7 mouse cellular contexts compared by ENCODE assay signal in genomic region chr5:113132635-113133041, GRCm38 (mm10). TPM values are rescaled to one million over a fixed set of nuclear protein-coding genes. Genes with fewer than 3 reads are reported as not detected.
DNase-seq lines count a peak whose midpoint lies in the region; ATAC-seq and TF ChIP-seq lines count a peak whose summit lies in the region.

No protein-coding gene starts in this region.

- H3K4me3 ChIP-seq in forebrain, embryonic 10.5 days, result peak overlapping the region; percentile 7; the same call in 1 of the 2 replicates
- H3K4me3 ChIP-seq in heart, embryonic 15.5 days, result no peak overlapping the region
- H3K4me3 ChIP-seq in kidney, postnatal 0 days (replicated peaks; ENCODE audit: low read depth, low read length), result no peak overlapping the region

- peaks cover 70% of the 10 kb centered on the region for H3K4me1 ChIP-seq in forebrain, embryonic 10.5 days
- peaks cover 72% of the 10 kb centered on the region for H3K4me1 ChIP-seq in heart, embryonic 15.5 days (replicated peaks)
- peaks cover 16% of the 10 kb centered on the region; the same call in 1 of the 2 replicates for H3K4me1 ChIP-seq in kidney, postnatal 0 days (replicated peaks; ENCODE audit: insufficient read depth, low read length)

- H3K9ac ChIP-seq in heart, embryonic 15.5 days, result peak overlapping the region; percentile 32; the same call in 1 of the 2 replicates
- peak overlapping the region; percentile 48; the same call in 1 of the 2 replicates for H3K9ac ChIP-seq in kidney, postnatal 0 days (ENCODE audit: low read depth, low read length)

- H3K27me3 ChIP-seq in forebrain, embryonic 10.5 days (ENCODE audit: poor library complexity, severe bottlenecking), result peaks cover 19% of the 10 kb centered on the region
- H3K27me3 ChIP-seq in heart, embryonic 15.5 days, result no peaks in the 10 kb centered on the region
- H3K27me3 ChIP-seq in kidney, postnatal 0 days (ENCODE audit: insufficient read depth, low read length), result no peaks in the 10 kb centered on the region

- WGBS in forebrain, embryonic 10.5 days, result 39% methylated on average over 13 of the region's 13 CpGs
- WGBS in heart, embryonic 15.5 days, result 45% methylated on average over 13 of the region's 13 CpGs
- 39% methylated on average over 13 of the region's 13 CpGs for WGBS in kidney, postnatal 0 days

- H3K36me3 ChIP-seq in forebrain, embryonic 10.5 days (replicated peaks), result no peaks in the 10 kb centered on the region
- H3K36me3 ChIP-seq in heart, embryonic 15.5 days, result no peaks in the 10 kb centered on the region; the same call in 1 of the 2 replicates
- H3K36me3 ChIP-seq in kidney, postnatal 0 days (ENCODE audit: insufficient read depth, low read length), result no peaks in the 10 kb centered on the region

- H3K9me3 ChIP-seq in forebrain, embryonic 10.5 days, result no peaks in the 10 kb centered on the region
- H3K9me3 ChIP-seq in heart, embryonic 15.5 days (replicated peaks), result no peaks in the 10 kb centered on the region
- no peaks in the 10 kb centered on the region for H3K9me3 ChIP-seq in kidney, postnatal 0 days (replicated peaks; ENCODE audit: low read length)

- TF ChIP-seq CTCF in kidney, postnatal 0 days (IDR thresholded peaks at IDR 0.05; ENCODE audit: low read depth), result no peak; the same call in 1 of the 2 replicates

- DNase-seq in forebrain, embryonic 10.5 days (ENCODE audit: extremely low spot score, low spot score), result peak; percentile 47
- peak; percentile 70 for DNase-seq in kidney, postnatal 0 days (ENCODE audit: low spot score)
- DNase-seq in lung, postnatal 4 days, result peak; percentile 59 to 78
- DNase-seq in thymus, postnatal 14 days, result no peak
- DNase-seq in urinary bladder, postnatal 25 days (ENCODE audit: low spot score), result no peak
- no peak for DNase-seq in adrenal gland, postnatal 10 days

- peak overlapping the region; percentile 95 for H3K27ac ChIP-seq in forebrain, embryonic 10.5 days
- peak overlapping the region; percentile 96 for H3K27ac ChIP-seq in heart, embryonic 15.5 days
- H3K27ac ChIP-seq in kidney, postnatal 0 days, result peak overlapping the region; percentile 90

- peak; percentile 19 for ATAC-seq in heart, embryonic 15.5 days (replicated peaks; ENCODE audit: insufficient number of reproducible peaks, insufficient read depth, low FRiP score, low read depth)
- no peak for ATAC-seq in kidney, postnatal 0 days (replicated peaks; ENCODE audit: low FRiP score, low read depth)

- H3K4me2 ChIP-seq in heart, embryonic 15.5 days, result no peak overlapping the region; the same call in 1 of the 2 replicates
- H3K4me2 ChIP-seq in kidney, postnatal 0 days (ENCODE audit: low read length), result no peak overlapping the region

RNA-seq across cellular contexts. Expression of gene Crybb3, which starts 51.3 kb away (rescaled TPM):
- polyA plus RNA-seq in forebrain, embryonic 10.5 days (2016; fragmentation: Nextera tagmentation; extraction: Ambion mirVana), result 1.0 TPM in 2 replicates
- polyA plus RNA-seq in heart, embryonic 15.5 days (2015; fragmentation: Nextera tagmentation; extraction: Ambion mirVana), result 0.83 and 1.5 TPM in 2 replicates
- polyA plus RNA-seq in kidney, postnatal 0 days (2015; fragmentation: Nextera tagmentation; extraction: Ambion mirVana), result 0.71 and 1.1 TPM in 2 replicates
- total RNA-seq in adrenal gland, postnatal 10 days (2021), result 1 to 10 TPM; 1.1 to 1.5 TPM

Comparison
In these comparisons a context has a peak if more than half of its experiments do, and no peak if none do; other contexts are left out.
1. DNase-seq: peak in forebrain, embryonic 10.5 days (single experiment), kidney, postnatal 0 days (single experiment) and lung, postnatal 4 days (2 of 2); none in thymus, postnatal 14 days (single experiment), urinary bladder, postnatal 25 days (single experiment) and adrenal gland, postnatal 10 days (single experiment).
2. Peak in every context shown above with its lines, with median percentiles within 50 percentile points of each other: H3K27ac ChIP-seq.